Mouse (Mus musculus) Patski (cell line): Measurements from ENCODE around the gene Pkdcc. TPM values are rescaled to one million over a fixed set of nuclear protein-coding genes. Genes with fewer than 3 reads are reported as not detected.

Source experiments
- ATAC-seq: fragments of 100-300 bp; one replicate; pipeline ENCODE4 v1.8.0; 2021
- CTCF ChIA-PET: fragments of 350-600 bp; sonication (Branson Sonifier 250); formaldehyde crosslinking; loops from one replicate; lab custom pipeline; 2022; ENCODE audit warnings: inconsistent platforms; lab: Charles Lee
- POLR2A ChIA-PET: fragments of 350-600 bp; sonication (Branson Sonifier 250); formaldehyde crosslinking; loops from one replicate; lab custom pipeline; 2022; ENCODE audit warnings: antibody characterized with exemption, inconsistent platforms; lab: Charles Lee
- DNase-seq: peaks from one replicate; pipeline ENCODE4 v3.0.0-alpha.2; 2011; ENCODE audit warnings: low read depth, low spot score
- H3K27me3 ChIP-seq: fragments of 371-371 bp; one replicate; pipeline ENCODE4 v1.5.1; 2021
- CTCF ChIP-seq: fragments of 100-300 bp; IDR thresholded peaks from one replicate; pipeline ENCODE4 v1.5.1; 2021
- in situ Hi-C: fragments of 300-500 bp; cut with MboI; formaldehyde crosslinking; loops from 3 replicates; pipeline ENCODE4 v1.11.1; 2018; ENCODE audit warnings: low pct_unique_long_range_greater_than_20kb, mixed read lengths
- polyA plus RNA-seq: library from polyadenylated mRNA; unstranded; gene quantifications from one replicate; pipeline ENCODE4 v1.2.3, GENCODE M21; 2021

Pkdcc gene
- polyA plus RNA-seq, 1 experiment from 2014 or later = 86.9 TPM

GRCm38 (mm10) chr17:83271509-83271908 lies 56.4 kb downstream of the Pkdcc start:
- POLR2A ChIA-PET = interaction anchor here (0.6 kb wide), 2 partner anchors 120 to 191 kb away, joined by 3 read pairs; no protein-coding TSS in a partner anchor
- TF ChIP-seq CTCF = peak; percentile 87
- CTCF ChIA-PET = interaction anchor here (0.7 to 1.5 kb wide), 7 partner anchors 55 to 371 kb away, joined by 3 to 5 read pairs (median 3); no protein-coding TSS in a partner anchor
- no peaks in the 10 kb centered on the region for H3K27me3 ChIP-seq
- in situ Hi-C loops = loop anchor here (5.0 to 10.0 kb wide), 5 partner anchors 106 to 581 kb away; no protein-coding TSS in a partner anchor
- DNase-seq = no peak
- ATAC-seq = no peak

- ChIA-PET POLR2A (no interaction called here), CTCF (interaction anchor here (1.2 kb wide), 1 partner anchor 171 kb away, joined by 3 read pairs; no protein-coding TSS in a partner anchor)
- ATAC-seq = no peak
- DNase-seq = no peak
- no peak for TF ChIP-seq CTCF
- in situ Hi-C loops = loop anchor here (5.0 to 10.0 kb wide), 5 partner anchors 105 to 580 kb away; no protein-coding TSS in a partner anchor
- H3K27me3 ChIP-seq = no peaks in the 10 kb centered on the region
Observed at GRCm38 (mm10) chr17:83272641-83273040, 57.5 kb downstream of the Pkdcc start.

GRCm38 (mm10) chr17:83273636-83274035 lies 58.5 kb downstream of the Pkdcc start:
- CTCF ChIA-PET = no interaction called here
- no peaks in the 10 kb centered on the region for H3K27me3 ChIP-seq
- POLR2A ChIA-PET = no interaction called here
- in situ Hi-C loops = loop anchor here (5.0 to 10.0 kb wide), 5 partner anchors 104 to 579 kb away; no protein-coding TSS in a partner anchor
- no peak for TF ChIP-seq CTCF
- ATAC-seq = no peak
- DNase-seq = no peak

- TF ChIP-seq CTCF = no peak
- CTCF ChIA-PET = no interaction called here
- H3K27me3 ChIP-seq = no peaks in the 10 kb centered on the region
- no peak for DNase-seq
- POLR2A ChIA-PET = interaction anchor here (0.7 kb wide), 1 partner anchor 127 kb away, joined by 3 read pairs; no protein-coding TSS in a partner anchor
- in situ Hi-C loops = loop anchor here (5.0 to 10.0 kb wide), 5 partner anchors 103 to 578 kb away; no protein-coding TSS in a partner anchor
- no peak for ATAC-seq
Observed at GRCm38 (mm10) chr17:83274101-83274500, 59.0 kb downstream of the Pkdcc start.

Other genes starting within 250 kb of the Pkdcc start
- 24.9 TPM for gene Eml4, start 135.6 kb downstream of the Pkdcc start, polyA plus RNA-seq